Mouse (Mus musculus) cortical plate, adult 2 months (tissue): Measurements from ENCODE around the gene Fgb.

ENCODE experiments used
- CTCF ChIP-seq: fragments of 200-500 bp; IDR thresholded peaks from 2 replicates; pipeline ENCODE4 v1.5.1; 2011; ENCODE audit warnings: mild to moderate bottlenecking, control low read depth, low read length; ENCODE audit not compliant: insufficient read depth; ENCODE audit errors: extremely low read depth
- POLR2A ChIP-seq: fragments of 200-500 bp; IDR thresholded peaks from 2 replicates; pipeline ENCODE4 v1.6.1; 2011; ENCODE audit warnings: mild to moderate bottlenecking, low read length, control low read depth; ENCODE audit not compliant: insufficient read depth; ENCODE audit errors: extremely low read depth

DNA sequence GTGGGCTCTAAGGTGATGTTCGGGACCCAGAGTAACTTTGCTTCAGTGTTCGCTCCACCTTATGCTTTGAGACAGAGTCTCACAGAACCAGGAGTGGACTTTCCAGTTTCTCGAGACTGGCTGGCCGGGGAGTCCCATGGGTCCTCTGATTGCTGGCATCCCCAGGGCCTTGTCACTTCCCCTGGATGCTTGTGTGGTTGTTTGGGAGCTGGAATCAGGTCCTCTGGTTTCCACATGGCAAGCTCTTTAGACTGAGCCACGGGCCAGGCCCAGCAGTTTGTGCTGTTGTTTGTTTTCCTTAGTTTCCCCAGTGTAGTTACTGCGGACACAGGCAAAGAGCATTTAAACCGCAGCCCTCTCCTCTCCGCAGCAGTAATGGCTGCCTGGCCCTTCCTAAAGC, 15.9 kb downstream of the Fgb start:
- no peak for TF ChIP-seq CTCF
- no peak for TF ChIP-seq POLR2A
